Mouse (Mus musculus): ENCODE measurements around the gene Cdc42bpa.

Gene Cdc42bpa

DNA sequence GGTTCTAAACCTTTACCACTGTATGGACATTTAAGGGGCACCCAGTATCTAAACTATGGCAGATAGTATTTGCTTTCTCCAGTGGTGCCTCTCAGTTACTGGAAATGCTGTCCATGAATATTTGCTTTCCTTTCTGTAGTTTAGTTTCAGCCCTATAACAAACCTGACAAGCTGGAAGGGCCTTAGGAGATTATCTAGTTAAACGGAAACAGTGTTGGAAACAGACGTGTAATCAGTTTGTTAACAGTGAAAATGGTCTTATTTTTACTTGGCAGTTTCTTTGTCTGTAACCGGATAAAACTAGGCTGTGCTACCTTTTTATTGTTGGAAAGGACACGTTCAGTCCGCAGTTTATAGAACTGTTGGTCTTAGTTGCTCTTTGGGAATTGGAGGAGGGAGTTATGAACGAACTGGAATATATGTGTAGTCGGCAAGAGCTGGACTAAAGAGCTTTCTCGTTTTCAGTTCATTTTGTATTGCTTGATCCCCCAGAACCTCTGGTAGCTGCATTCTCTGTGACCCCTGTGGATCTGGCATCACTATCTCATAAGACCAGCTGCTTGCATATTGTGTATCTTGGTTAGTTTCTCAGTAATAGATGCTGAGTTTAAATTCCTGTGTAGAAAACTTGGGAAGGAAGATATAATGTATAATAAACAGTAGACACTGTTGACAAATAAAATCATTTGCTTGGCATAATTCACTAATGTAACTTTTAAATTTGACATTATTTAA lies 70.5 kb downstream of the Cdc42bpa start:
- Histone ChIP-seq H3K4me1 (replicated peaks; ENCODE audit: low read depth, low read length) (peaks cover 21% of the 10 kb centered on the region), H3K27me3 (ENCODE audit: insufficient read depth, low read length) (no peaks in the 10 kb centered on the region), H3K4me3 (replicated peaks; ENCODE audit: low read length) (no peak overlapping the region), H3K9me3 (ENCODE audit: low read length) (no peaks in the 10 kb centered on the region), H3K36me3 (ENCODE audit: insufficient read depth, low read length) (no peaks in the 10 kb centered on the region)
- TF ChIP-seq CTCF (conservative IDR thresholded peaks at IDR 0.05; ENCODE audit: low read length) (no peak), POU5F1 (IDR thresholded peaks at IDR 0.05; ENCODE audit: borderline replicate concordance, low read length) (no peak), NANOG (IDR thresholded peaks at IDR 0.05; ENCODE audit: borderline replicate concordance, low read length) (no peak)

DNA sequence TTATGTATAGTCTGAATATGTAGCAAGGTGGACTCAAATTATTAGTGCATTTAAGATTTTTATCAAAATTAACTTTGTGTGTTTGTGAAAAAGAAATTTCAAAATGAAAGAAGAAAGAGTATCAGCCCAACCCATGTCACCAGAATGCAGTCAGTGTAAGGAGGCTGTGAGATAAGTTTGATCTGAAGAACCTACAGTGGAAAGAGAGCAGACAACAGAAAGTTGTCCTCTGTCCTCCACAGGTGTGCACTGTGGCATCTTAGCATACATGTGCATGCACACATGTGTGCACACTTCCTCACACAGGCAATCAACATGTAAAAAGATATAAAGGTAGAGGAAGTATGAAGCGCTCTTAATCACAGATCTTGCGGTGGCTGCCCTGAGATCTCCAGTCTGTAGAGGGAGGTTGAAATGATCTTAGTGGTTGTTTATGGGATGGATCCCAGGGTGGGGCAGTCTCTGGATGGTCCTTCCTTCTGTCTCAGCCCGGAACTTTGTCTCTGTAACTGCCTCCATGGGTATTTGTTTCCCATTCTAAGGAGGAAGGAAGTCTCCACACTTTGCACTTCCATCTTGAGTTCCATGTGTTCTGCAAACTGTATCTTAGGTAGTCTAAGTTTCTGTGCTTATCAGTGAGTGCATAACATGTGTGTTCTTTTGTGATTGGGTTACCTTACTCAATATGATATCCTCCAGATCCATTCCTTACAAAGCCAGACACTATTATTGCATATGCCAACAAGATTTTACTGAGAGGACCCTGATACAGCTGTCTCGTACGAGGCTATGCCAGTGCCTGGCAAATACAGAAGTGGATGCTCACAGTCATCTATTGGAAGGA lies 71.7 kb downstream of the Cdc42bpa start:
- no peaks in the 10 kb centered on the region for H3K36me3 ChIP-seq (ENCODE audit: insufficient read depth, low read length)
- H3K27me3 ChIP-seq (ENCODE audit: insufficient read depth, low read length) = no peaks in the 10 kb centered on the region
- H3K9me3 ChIP-seq (ENCODE audit: low read length) = no peaks in the 10 kb centered on the region
- H3K4me3 ChIP-seq (replicated peaks; ENCODE audit: low read length) = no peak overlapping the region
- TF ChIP-seq CTCF (conservative IDR thresholded peaks at IDR 0.05; ENCODE audit: low read length) (no peak), NANOG (IDR thresholded peaks at IDR 0.05; ENCODE audit: borderline replicate concordance, low read length) (no peak), POU5F1 (IDR thresholded peaks at IDR 0.05; ENCODE audit: borderline replicate concordance, low read length) (no peak)
- peaks cover 21% of the 10 kb centered on the region for H3K4me1 ChIP-seq (replicated peaks; ENCODE audit: low read depth, low read length)

DNA sequence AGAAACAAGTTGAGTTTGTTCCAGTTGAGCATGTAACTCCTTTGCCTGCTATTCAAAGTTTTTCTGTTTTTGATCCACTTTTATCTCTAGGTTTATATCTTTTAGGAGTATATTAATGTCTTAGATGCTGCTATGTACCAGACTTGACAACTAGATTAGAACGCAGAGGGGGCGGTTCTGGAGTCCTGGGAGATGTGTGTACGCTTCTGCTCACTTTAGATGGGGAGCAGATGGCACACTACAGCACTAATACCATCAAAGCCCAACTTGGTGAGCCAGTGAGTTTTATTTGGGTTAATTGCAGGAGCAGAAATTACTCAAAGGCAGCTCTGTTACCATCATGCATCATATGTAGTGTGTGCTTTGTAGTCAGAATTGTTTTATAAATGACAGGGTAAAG lies 77.2 kb downstream of the Cdc42bpa start:
- TF ChIP-seq NANOG (IDR thresholded peaks at IDR 0.05; ENCODE audit: borderline replicate concordance, low read length) (no peak), POU5F1 (IDR thresholded peaks at IDR 0.05; ENCODE audit: borderline replicate concordance, low read length) (no peak), CTCF (conservative IDR thresholded peaks at IDR 0.05; ENCODE audit: low read length) (no peak)
- no peaks in the 10 kb centered on the region for H3K36me3 ChIP-seq (ENCODE audit: insufficient read depth, low read length)
- no peak overlapping the region for H3K4me3 ChIP-seq (replicated peaks; ENCODE audit: low read length)
- no peaks in the 10 kb centered on the region for H3K9me3 ChIP-seq (ENCODE audit: low read length)
- H3K4me1 ChIP-seq (replicated peaks; ENCODE audit: low read depth, low read length) = no peaks in the 10 kb centered on the region
- no peaks in the 10 kb centered on the region for H3K27me3 ChIP-seq (ENCODE audit: insufficient read depth, low read length)

DNA sequence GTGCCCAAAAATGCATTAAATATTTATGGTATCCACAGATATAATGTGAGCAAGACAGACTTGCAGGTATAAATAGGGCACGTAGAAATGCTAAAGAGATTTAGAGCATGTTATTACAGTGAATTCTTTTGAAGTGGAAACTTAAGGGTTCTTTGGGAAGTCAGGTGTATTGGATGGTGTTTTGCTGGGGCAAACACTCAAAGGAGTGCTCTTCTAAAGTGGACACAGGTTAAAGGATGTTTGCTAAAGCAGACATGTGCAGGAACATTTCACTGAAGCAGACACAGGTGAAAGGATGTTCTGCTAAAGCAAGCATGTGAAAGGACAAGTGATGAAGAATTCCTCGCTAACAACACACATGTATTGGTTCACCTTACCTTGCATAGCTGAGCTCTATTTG lies 83.9 kb downstream of the Cdc42bpa start:
- H3K4me3 ChIP-seq (replicated peaks; ENCODE audit: low read length) = no peak overlapping the region

DNA sequence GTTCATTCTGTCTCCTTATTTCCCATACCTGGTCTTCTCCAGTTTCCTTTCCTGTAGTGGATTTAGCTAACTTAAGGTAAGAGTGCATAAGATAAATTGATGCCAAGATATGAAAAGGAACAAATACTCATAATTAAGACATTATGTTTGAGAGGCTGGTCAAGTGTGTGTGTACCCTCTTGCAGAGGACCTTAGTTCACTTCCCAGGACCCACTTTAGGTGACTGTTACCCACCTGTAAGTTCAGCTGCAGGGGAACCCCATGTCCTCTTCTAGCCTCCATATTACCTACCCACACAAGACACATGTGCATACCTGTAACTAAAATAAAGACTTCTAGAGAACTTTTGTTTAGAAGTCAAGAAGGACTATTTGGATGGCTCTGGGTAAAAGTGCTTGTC lies 84.9 kb downstream of the Cdc42bpa start:
- Histone ChIP-seq H3K9me3 (ENCODE audit: low read length) (peaks cover 3% of the 10 kb centered on the region; the same call in 1 of the 2 replicates), H3K4me1 (replicated peaks; ENCODE audit: low read depth, low read length) (no peaks in the 10 kb centered on the region), H3K27me3 (ENCODE audit: insufficient read depth, low read length) (no peaks in the 10 kb centered on the region), H3K4me3 (replicated peaks; ENCODE audit: low read length) (no peak overlapping the region), H3K36me3 (ENCODE audit: insufficient read depth, low read length) (peaks cover 5% of the 10 kb centered on the region)
- TF ChIP-seq CTCF (conservative IDR thresholded peaks at IDR 0.05; ENCODE audit: low read length) (no peak), NANOG (IDR thresholded peaks at IDR 0.05; ENCODE audit: borderline replicate concordance, low read length) (no peak), POU5F1 (IDR thresholded peaks at IDR 0.05; ENCODE audit: borderline replicate concordance, low read length) (no peak)

More for the DNA sequence above, 83.9 kb downstream of the Cdc42bpa start:
- Histone ChIP-seq H3K9me3 (ENCODE audit: low read length) (peaks cover 3% of the 10 kb centered on the region; the same call in 1 of the 2 replicates), H3K36me3 (ENCODE audit: insufficient read depth, low read length) (peaks cover 5% of the 10 kb centered on the region), H3K4me1 (replicated peaks; ENCODE audit: low read depth, low read length) (no peaks in the 10 kb centered on the region), H3K27me3 (ENCODE audit: insufficient read depth, low read length) (no peaks in the 10 kb centered on the region)
- no peak for TF ChIP-seq POU5F1 (IDR thresholded peaks at IDR 0.05; ENCODE audit: borderline replicate concordance, low read length)
- no peak for TF ChIP-seq NANOG (IDR thresholded peaks at IDR 0.05; ENCODE audit: borderline replicate concordance, low read length)
- no peak for TF ChIP-seq CTCF (conservative IDR thresholded peaks at IDR 0.05; ENCODE audit: low read length)

DNA sequence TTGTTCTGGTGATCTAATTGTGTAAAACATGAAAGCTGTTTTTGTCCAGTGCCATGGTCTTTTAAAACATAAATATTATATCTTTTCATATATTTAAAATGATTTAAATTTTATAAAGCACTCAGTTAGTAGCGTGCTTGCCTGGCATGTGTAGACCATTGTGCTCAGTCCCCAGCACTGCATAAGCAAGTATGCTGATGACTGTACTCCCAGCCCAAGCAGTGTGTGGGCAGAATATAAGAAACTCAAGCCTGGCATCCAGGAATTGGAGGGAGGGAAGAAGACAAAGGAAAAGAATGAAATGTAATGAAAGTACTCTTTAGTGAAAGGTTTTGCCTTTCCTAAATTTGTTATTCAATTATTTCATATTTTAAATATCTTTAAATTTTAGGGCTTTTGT lies 128.9 kb downstream of the Cdc42bpa start:
- no peak for TF ChIP-seq CTCF (conservative IDR thresholded peaks at IDR 0.05; ENCODE audit: low read length)
- no peak for TF ChIP-seq NANOG (IDR thresholded peaks at IDR 0.05; ENCODE audit: borderline replicate concordance, low read length)
- no peak for TF ChIP-seq POU5F1 (IDR thresholded peaks at IDR 0.05; ENCODE audit: borderline replicate concordance, low read length)
- H3K36me3 ChIP-seq (ENCODE audit: insufficient read depth, low read length) = no peaks in the 10 kb centered on the region
- peaks cover 4% of the 10 kb centered on the region for H3K4me1 ChIP-seq (replicated peaks; ENCODE audit: low read depth, low read length)
- H3K4me3 ChIP-seq (replicated peaks; ENCODE audit: low read length) = no peak overlapping the region
- H3K27me3 ChIP-seq (ENCODE audit: insufficient read depth, low read length) = no peaks in the 10 kb centered on the region
- H3K9me3 ChIP-seq (ENCODE audit: low read length) = no peaks in the 10 kb centered on the region

DNA sequence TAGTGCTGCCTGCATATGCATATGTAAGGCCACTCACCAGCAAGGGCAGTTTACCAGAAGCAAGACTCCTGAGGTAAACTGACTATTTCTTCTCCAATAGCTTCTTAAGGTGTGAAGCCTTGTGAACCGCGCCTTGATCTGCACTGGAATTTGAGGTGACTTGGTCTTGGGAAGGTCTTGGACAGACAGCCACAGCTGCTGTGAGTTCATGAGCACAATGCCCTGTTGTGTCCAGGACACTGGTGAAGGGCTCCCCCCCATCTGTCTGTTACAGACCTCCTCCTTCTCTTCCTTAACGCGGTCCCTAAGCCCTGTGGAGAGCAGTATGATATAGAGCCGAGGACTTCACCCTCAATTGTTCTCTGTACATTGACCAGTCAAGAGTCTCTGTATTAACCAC lies 138.2 kb downstream of the Cdc42bpa start:
- Histone ChIP-seq H3K9me3 (ENCODE audit: low read length) (no peaks in the 10 kb centered on the region), H3K4me3 (replicated peaks; ENCODE audit: low read length) (no peak overlapping the region), H3K36me3 (ENCODE audit: insufficient read depth, low read length) (peaks cover 10% of the 10 kb centered on the region; the same call in 1 of the 2 replicates), H3K4me1 (replicated peaks; ENCODE audit: low read depth, low read length) (peaks cover 6% of the 10 kb centered on the region), H3K27me3 (ENCODE audit: insufficient read depth, low read length) (no peaks in the 10 kb centered on the region)
- TF ChIP-seq CTCF (conservative IDR thresholded peaks at IDR 0.05; ENCODE audit: low read length) (no peak), NANOG (IDR thresholded peaks at IDR 0.05; ENCODE audit: borderline replicate concordance, low read length) (no peak), POU5F1 (IDR thresholded peaks at IDR 0.05; ENCODE audit: borderline replicate concordance, low read length) (no peak)

DNA sequence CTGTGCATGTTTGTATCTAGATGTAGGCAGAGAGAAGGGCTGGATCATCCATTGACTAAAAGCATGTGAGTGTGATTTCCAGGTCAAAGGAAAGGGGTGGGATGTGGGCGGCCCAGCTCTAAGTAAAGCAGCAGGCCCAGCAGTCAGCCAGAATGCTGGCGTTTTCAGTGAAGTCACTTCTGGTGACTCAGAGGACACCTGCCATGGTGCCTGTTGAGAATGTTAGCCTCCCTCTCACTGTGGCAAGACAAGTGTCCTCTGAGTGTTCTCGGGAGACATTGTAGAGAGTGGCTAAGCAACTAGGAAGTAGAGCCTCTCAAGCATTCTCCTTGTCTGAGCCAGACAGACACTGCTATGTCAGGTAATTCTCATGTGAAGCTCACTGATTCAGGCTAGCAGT lies 144.3 kb downstream of the Cdc42bpa start:
- H3K9me3 ChIP-seq (ENCODE audit: low read length) = no peaks in the 10 kb centered on the region
- no peaks in the 10 kb centered on the region for H3K36me3 ChIP-seq (ENCODE audit: insufficient read depth, low read length)
- H3K27me3 ChIP-seq (ENCODE audit: insufficient read depth, low read length) = no peaks in the 10 kb centered on the region
- no peaks in the 10 kb centered on the region for H3K4me1 ChIP-seq (replicated peaks; ENCODE audit: low read depth, low read length)
- TF ChIP-seq POU5F1 (IDR thresholded peaks at IDR 0.05; ENCODE audit: borderline replicate concordance, low read length) (no peak), CTCF (conservative IDR thresholded peaks at IDR 0.05; ENCODE audit: low read length) (no peak), NANOG (IDR thresholded peaks at IDR 0.05; ENCODE audit: borderline replicate concordance, low read length) (no peak)
- H3K4me3 ChIP-seq (replicated peaks; ENCODE audit: low read length) = no peak overlapping the region
